Mouse (Mus musculus) ES-Bruce4 (cell line): ENCODE results near the gene Ebf4. TPM values are rescaled to one million over a fixed set of nuclear protein-coding genes. Genes with fewer than 3 reads are reported as not detected.
"Not testable (repeated sequence)": the region's sequence is repeated elsewhere in the genome, so short reads cannot be mapped to it uniquely, and the experiment has no call there.

Experiments
- H3K27ac ChIP-seq: 2 replicates; pipeline ENCODE4 v1.5.1; 2012; ENCODE audit warnings: low read length, inconsistent platforms; ENCODE audit not compliant: insufficient read depth
- H3K27me3 ChIP-seq: 2 replicates; pipeline ENCODE4 v1.6.1; 2012; ENCODE audit warnings: mild to moderate bottlenecking, low read length, inconsistent platforms; ENCODE audit not compliant: control insufficient read depth, poor library complexity, insufficient read depth, severe bottlenecking
- H3K36me3 ChIP-seq: 2 replicates; pipeline ENCODE4 v1.6.1; 2012; ENCODE audit warnings: inconsistent platforms, mild to moderate bottlenecking, low read length, moderate library complexity; ENCODE audit not compliant: control insufficient read depth, poor library complexity, insufficient read depth, severe bottlenecking
- H3K4me1 ChIP-seq: one replicate; pipeline ENCODE4 v1.8.1; 2011; ENCODE audit warnings: low read length; ENCODE audit not compliant: control insufficient read depth, insufficient read depth
- H3K4me3 ChIP-seq: 2 replicates; pipeline ENCODE4 v1.5.1; 2011; ENCODE audit warnings: low read depth, mild to moderate bottlenecking, low read length
- H3K9ac ChIP-seq: 2 replicates; pipeline ENCODE4 v1.6.1; 2012; ENCODE audit warnings: low read depth, mild to moderate bottlenecking, inconsistent platforms; ENCODE audit not compliant: poor library complexity, severe bottlenecking
- H3K9me3 ChIP-seq: replicated peaks from 2 replicates; pipeline ENCODE4 v1.6.1; 2012; ENCODE audit warnings: mild to moderate bottlenecking, low read length, inconsistent platforms; ENCODE audit not compliant: control insufficient read depth, poor library complexity, insufficient read depth, severe bottlenecking
- CTCF ChIP-seq: IDR thresholded peaks from one replicate; pipeline ENCODE4 v1.8.1; 2011; ENCODE audit warnings: low read depth, low read length
- EP300 ChIP-seq: IDR thresholded peaks from 2 replicates; pipeline ENCODE4 v1.6.1; 2011; ENCODE audit warnings: low read depth, low read length; ENCODE audit not compliant: insufficient read depth
- POLR2A ChIP-seq: IDR thresholded peaks from one replicate; pipeline ENCODE4 v1.8.1; 2011; ENCODE audit warnings: low read length; ENCODE audit not compliant: insufficient read depth
- polyA plus RNA-seq: library from polyadenylated mRNA; stranded (reverse); fragments of >200 nt; gene quantifications from 2 replicates; pipeline ENCODE4 v1.2.4, GENCODE M21; 2011; ENCODE audit warnings: low read depth; ENCODE audit not compliant: missing spikeins, insufficient read depth, insufficient read length

The Ebf4 gene
- polyA plus RNA-seq, 1 experiment: 4.8 TPM

DNA sequence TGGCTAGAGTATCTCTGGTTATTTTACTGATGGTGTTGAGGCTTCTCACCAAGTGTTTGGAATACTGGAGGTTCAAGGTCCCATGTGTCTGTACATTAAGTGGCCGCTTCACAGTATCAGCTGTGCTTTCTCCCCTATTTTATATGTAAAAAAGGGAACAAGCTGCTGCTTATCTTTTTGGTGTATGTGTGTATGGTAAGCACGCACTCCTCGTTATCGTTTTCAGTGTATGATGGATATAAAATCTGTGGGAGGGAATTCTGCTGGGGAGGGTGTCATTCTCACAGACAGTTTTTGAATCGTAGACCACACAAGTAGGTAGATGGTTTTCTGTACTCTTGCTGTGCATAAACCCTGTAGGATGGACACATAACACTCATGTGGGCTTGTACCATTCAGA lies 62.6 kb downstream of the Ebf4 start:
- H3K27ac ChIP-seq: no peak overlapping the region
- H3K36me3 ChIP-seq: no peaks in the 10 kb centered on the region
- TF ChIP-seq CTCF (no peak), EP300 (no peak)
- H3K9ac ChIP-seq: no peak overlapping the region
- peaks cover 2% of the 10 kb centered on the region for H3K4me1 ChIP-seq
- no peak overlapping the region for H3K4me3 ChIP-seq
- peaks cover 8% of the 10 kb centered on the region for H3K27me3 ChIP-seq
- no peaks in the 10 kb centered on the region for H3K9me3 ChIP-seq

DNA sequence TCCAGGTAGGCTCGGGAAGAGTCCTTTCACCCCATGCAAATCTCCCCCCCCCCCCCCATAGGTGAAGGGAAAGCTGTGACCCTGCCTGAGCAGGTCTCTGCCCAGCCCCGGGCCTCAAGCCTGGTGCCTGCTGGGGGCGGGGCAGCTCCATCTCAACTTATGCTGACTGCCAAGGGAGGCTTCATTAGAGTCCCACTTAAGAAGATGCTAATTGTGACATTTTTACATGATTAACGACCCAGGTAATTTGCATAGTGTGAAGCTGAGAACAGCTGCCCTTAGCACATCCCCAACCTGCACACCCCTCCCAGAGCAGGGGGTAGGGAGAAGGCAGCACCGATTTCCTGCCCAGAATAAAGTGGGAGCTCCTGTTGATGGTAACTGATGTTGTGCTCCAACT lies 63.9 kb downstream of the Ebf4 start:
- Histone ChIP-seq H3K36me3 (no peaks in the 10 kb centered on the region), H3K9ac (no peak overlapping the region), H3K4me3 (no peak overlapping the region), H3K27ac (no peak overlapping the region), H3K27me3 (peaks cover 8% of the 10 kb centered on the region), H3K4me1 (peaks cover 2% of the 10 kb centered on the region), H3K9me3 (no peaks in the 10 kb centered on the region)
- TF ChIP-seq POLR2A (no peak), EP300 (0 out of 2 replicates have a peak, but pooled peaks have one; percentile 9)

DNA sequence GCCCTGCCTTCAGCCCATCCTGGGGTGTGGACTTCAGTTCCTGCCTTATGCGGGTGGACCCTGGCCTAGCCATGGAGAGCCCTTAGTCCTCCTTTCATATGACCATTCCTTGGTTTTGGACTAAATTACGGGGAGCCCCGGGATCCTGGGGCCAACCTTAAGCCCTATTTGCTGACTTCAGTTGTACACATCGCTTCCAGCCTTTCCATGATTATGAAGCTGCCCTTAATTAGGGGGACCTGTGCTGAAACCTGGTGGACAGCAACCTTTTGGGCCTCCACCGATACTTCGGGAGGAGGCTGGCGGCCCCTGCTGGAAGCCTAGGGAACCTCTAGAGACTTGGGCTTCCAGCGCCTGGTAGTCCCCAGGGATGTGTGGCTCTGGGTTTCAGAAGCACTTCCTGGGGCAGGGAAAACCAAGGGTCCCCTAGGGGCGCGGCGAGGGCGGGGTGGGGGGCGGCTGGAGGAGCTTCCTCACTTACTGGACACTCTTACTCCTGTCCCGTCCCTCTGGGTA lies 67.6 kb downstream of the Ebf4 start:
- Histone ChIP-seq H3K27ac (no peak overlapping the region), H3K4me1 (peaks cover 2% of the 10 kb centered on the region), H3K4me3 (peak overlapping the region; percentile 40; the same call in 1 of the 2 replicates), H3K9me3 (no peaks in the 10 kb centered on the region), H3K27me3 (peaks cover 8% of the 10 kb centered on the region), H3K9ac (no peak overlapping the region), H3K36me3 (no peaks in the 10 kb centered on the region)
- TF ChIP-seq CTCF: peak; percentile 77
- no peak for TF ChIP-seq EP300

DNA sequence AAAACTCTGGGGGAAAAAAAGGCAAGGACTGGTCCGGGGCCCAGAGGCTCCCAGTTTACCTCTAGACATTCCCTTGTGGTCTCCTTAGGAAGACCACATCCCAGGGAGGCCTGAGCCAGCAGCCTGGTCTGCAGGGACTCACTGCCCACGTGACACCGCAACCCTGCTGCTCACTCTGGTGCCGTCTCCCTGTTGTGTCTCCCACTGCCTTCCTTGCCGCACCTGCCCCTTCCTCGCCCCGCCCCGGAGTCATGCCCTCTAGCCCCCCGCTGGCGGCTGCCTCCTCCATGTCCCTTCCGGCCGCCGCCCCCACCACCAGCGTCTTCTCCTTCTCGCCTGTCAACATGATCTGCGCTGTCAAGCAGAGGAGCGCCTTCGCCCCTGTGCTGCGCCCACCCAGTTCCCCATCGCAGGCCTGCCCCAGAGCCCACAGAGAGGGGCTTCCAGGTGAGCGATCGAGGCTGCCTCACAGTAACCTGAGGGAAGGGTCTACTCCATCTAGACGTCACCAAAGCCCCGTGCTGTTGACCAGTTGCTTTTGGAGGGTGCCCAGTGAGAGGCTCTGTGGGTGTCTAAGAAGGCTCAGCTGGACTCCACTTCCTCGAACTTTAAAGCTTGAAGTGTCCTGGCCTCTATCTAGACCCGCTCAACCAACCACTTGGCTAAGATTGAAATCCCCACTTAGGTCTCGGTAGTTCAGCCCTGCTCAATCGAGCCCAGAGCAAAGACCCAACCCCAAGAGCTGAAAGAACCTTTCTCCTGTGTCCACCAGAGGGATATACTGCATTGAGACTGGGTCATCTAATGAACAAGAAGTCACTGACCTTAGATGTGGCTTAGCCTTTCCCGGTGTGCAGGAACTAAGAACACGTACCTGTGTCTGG lies 70.5 kb downstream of the Ebf4 start:
- Histone ChIP-seq H3K27ac (no peak overlapping the region), H3K9ac (no peak overlapping the region)

DNA sequence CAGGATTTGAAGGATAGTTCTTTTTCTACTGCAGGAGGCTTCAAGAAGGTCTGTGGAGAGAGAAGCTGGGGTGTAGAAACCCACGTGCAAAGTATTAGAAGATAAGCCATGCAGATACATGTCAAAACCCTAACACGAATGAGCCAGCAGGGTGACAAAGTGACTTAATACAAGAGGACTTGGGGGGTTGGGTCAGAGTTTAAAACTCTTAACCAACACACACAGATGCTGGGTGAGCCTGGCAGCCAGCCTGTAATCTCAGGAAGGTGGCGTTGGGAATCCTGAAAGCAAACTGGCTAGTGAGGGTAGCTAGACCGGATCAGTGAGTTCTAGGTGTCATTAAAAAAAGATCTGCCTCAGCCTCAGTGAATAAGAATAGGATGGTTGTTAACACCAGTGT lies 72.4 kb downstream of the Ebf4 start:
- H3K36me3 ChIP-seq: no peaks in the 10 kb centered on the region
- no peak overlapping the region for H3K9ac ChIP-seq
- H3K4me1 ChIP-seq: no peaks in the 10 kb centered on the region
- TF ChIP-seq EP300: no peak
- no peak for TF ChIP-seq POLR2A
- no peak for TF ChIP-seq CTCF
- no peak overlapping the region for H3K27ac ChIP-seq
- H3K9me3 ChIP-seq: no peaks in the 10 kb centered on the region
- no peak overlapping the region for H3K4me3 ChIP-seq
- H3K27me3 ChIP-seq: no peaks in the 10 kb centered on the region

More for the DNA sequence above, 70.5 kb downstream of the Ebf4 start:
- Histone ChIP-seq H3K4me3 (no peak overlapping the region), H3K36me3 (no peaks in the 10 kb centered on the region), H3K9me3 (no peaks in the 10 kb centered on the region), H3K27me3 (peaks cover 8% of the 10 kb centered on the region), H3K4me1 (no peaks in the 10 kb centered on the region)
- TF ChIP-seq CTCF (no peak), POLR2A (no peak), EP300 (no peak)

DNA sequence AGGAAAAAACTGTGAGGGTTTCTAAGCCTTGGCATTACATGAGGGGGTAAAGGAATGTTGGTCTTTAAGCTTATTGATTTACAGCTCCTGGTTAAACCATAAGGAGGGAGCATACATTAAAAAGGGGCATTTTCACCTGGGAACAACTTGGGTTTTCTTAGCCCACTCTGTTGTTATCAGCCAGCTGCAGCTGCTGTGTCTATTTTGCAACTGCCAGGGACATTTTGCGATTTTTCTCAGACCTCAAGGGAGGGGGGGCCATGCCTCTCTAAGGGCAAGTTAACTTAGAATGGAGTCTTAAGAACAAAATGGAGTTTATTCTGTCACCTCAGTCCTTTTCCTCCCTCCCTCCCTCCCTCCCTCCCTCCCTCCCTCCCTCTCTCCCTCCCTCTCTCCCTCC lies 78.1 kb downstream of the Ebf4 start:
- H3K4me1 ChIP-seq, H3K27me3 ChIP-seq, H3K4me3 ChIP-seq, H3K27ac ChIP-seq, H3K9me3 ChIP-seq, H3K9ac ChIP-seq, H3K36me3 ChIP-seq: not testable (repeated sequence)
